Mouse (Mus musculus) kidney, embryonic 16.5 days (tissue): ENCODE results near the gene Lsr. TPM values are rescaled to one million over a fixed set of nuclear protein-coding genes. Genes with fewer than 3 reads are reported as not detected.
A peak's percentile ranks its signal among the peaks of the same experiment; 100 is the strongest.
"Not testable (repeated sequence)": the region's sequence is repeated elsewhere in the genome, so short reads cannot be mapped to it uniquely, and the experiment has no call there.

Experiments used
- ATAC-seq: fragments of 200-750 bp; cut with Nextera tagmentation; 2 replicates; pipeline ENCODE4 v1.8.0; 2017; ENCODE audit warnings: moderate TSS enrichment; ENCODE audit not compliant: low FRiP score, low TSS enrichment
- H3K27ac ChIP-seq: fragments of 300-500 bp; sonication (generic); 2 replicates; pipeline ENCODE4 v1.5.1; 2014; ENCODE audit warnings: low read length
- H3K27me3 ChIP-seq: fragments of 300-500 bp; sonication (generic); 2 replicates; pipeline ENCODE4 v1.6.1; 2014; ENCODE audit warnings: low read length, control low read depth, mixed read lengths; ENCODE audit not compliant: insufficient read depth
- H3K36me3 ChIP-seq: fragments of 300-500 bp; sonication (generic); 2 replicates; pipeline ENCODE4 v1.6.1; 2014; ENCODE audit warnings: low read length, control low read depth, mixed read lengths; ENCODE audit not compliant: insufficient read depth
- H3K4me1 ChIP-seq: fragments of 300-500 bp; sonication (generic); 2 replicates; pipeline ENCODE4 v1.6.1; 2014; ENCODE audit warnings: low read length, control low read depth, mixed read lengths; ENCODE audit not compliant: insufficient read depth
- H3K4me2 ChIP-seq: fragments of 300-500 bp; sonication (generic); replicated peaks from 2 replicates; pipeline ENCODE4 v1.6.1; 2014; ENCODE audit warnings: low read depth, low read length
- H3K4me3 ChIP-seq: fragments of 300-500 bp; sonication (generic); 2 replicates; pipeline ENCODE4 v1.5.1; 2014; ENCODE audit warnings: mild to moderate bottlenecking, low read length
- H3K9ac ChIP-seq: fragments of 300-500 bp; sonication (generic); replicated peaks from 2 replicates; pipeline ENCODE4 v1.6.1; 2014; ENCODE audit warnings: low read length
- H3K9me3 ChIP-seq: fragments of 300-500 bp; sonication (generic); 2 replicates; pipeline ENCODE4 v1.6.1; 2016; ENCODE audit warnings: low read length, control low read depth
- WGBS: fragments of 180-500 bp; shearing (Covaris S2); extraction: QIAGEN DNeasy Blood & Tissue Kit; methylation state at CpG from one replicate; pipeline ENCODE4 v1.1.7; 2014; 5-methylcytosine and 5-hydroxymethylcytosine counted together
- polyA plus RNA-seq: library from polyadenylated mRNA; unstranded; fragments of >200 nt; fragmentation: Nextera tagmentation; extraction: Ambion mirVana; gene quantifications from 2 replicates; pipeline ENCODE4 v1.2.1, GENCODE M21; 2015

Lsr gene
- polyA plus RNA-seq, 1 experiment from 2014 or later: 73.5 TPM

- 0% methylated on average over 31 of the region's 49 CpGs for WGBS
- Histone ChIP-seq H3K9me3 (no peaks in the 10 kb centered on the region), H3K4me1 (peaks cover 22% of the 10 kb centered on the region)
Observed at GRCm38 (mm10) chr7:30956357-30956751, 16.9 kb downstream of the Lsr start.

GRCm38 (mm10) chr7:30955584-30956356 is 17.5 kb downstream of the Lsr start:
- Histone ChIP-seq H3K27me3 (no peaks in the 10 kb centered on the region), H3K4me2 (peak overlapping the region; percentile 84), H3K4me1 (peaks cover 22% of the 10 kb centered on the region), H3K4me3 (peak overlapping the region; percentile 74), H3K9ac (peak overlapping the region; percentile 93), H3K27ac (peak overlapping the region; percentile 98), H3K36me3 (peaks cover 43% of the 10 kb centered on the region), H3K9me3 (no peaks in the 10 kb centered on the region)
- under 1% methylated on average over 57 of the region's 64 CpGs for WGBS
- ATAC-seq: peak; percentile 87

More at GRCm38 (mm10) chr7:30956357-30956751, 16.9 kb downstream of the Lsr start:
- Histone ChIP-seq H3K36me3 (peaks cover 41% of the 10 kb centered on the region), H3K27ac (peak overlapping the region; percentile 98), H3K9ac (peak overlapping the region; percentile 93), H3K4me2 (peak overlapping the region; percentile 84), H3K27me3 (no peaks in the 10 kb centered on the region), H3K4me3 (peak overlapping the region; percentile 74)
- ATAC-seq: peak; percentile 46

GRCm38 (mm10) chr7:30954971-30955520 is 18.2 kb downstream of the Lsr start:
- Histone ChIP-seq H3K36me3 (peaks cover 50% of the 10 kb centered on the region), H3K4me1 (peaks cover 22% of the 10 kb centered on the region), H3K9ac (peak overlapping the region; percentile 93; the same call in 1 of the 2 replicates), H3K27ac (no peak overlapping the region), H3K4me2 (peak overlapping the region; percentile 84), H3K9me3 (no peaks in the 10 kb centered on the region), H3K4me3 (peak overlapping the region; percentile 74), H3K27me3 (no peaks in the 10 kb centered on the region)
- 82% methylated on average over 12 of the region's 12 CpGs for WGBS
- ATAC-seq: no peak

GRCm38 (mm10) chr7:30954036-30954435 is 19.2 kb downstream of the Lsr start:
- Histone ChIP-seq H3K27me3 (no peaks in the 10 kb centered on the region), H3K4me3 (no peak overlapping the region), H3K27ac (no peak overlapping the region), H3K4me1 (peaks cover 22% of the 10 kb centered on the region), H3K4me2 (no peak overlapping the region), H3K9me3 (no peaks in the 10 kb centered on the region), H3K9ac (no peak overlapping the region), H3K36me3 (peaks cover 54% of the 10 kb centered on the region)
- WGBS: 90% methylated on average over 3 of the region's 3 CpGs
- ATAC-seq: no peak

GRCm38 (mm10) chr7:30953459-30953858 is 19.8 kb downstream of the Lsr start:
- no peak for ATAC-seq
- no peaks in the 10 kb centered on the region for H3K9me3 ChIP-seq

GRCm38 (mm10) chr7:30952441-30953265 is 20.6 kb downstream of the Lsr start:
- Histone ChIP-seq H3K4me3 (no peak overlapping the region), H3K9ac (no peak overlapping the region), H3K4me1 (peaks cover 10% of the 10 kb centered on the region), H3K36me3 (peaks cover 50% of the 10 kb centered on the region), H3K9me3 (no peaks in the 10 kb centered on the region), H3K27me3 (no peaks in the 10 kb centered on the region), H3K4me2 (no peak overlapping the region), H3K27ac (no peak overlapping the region)
- WGBS: 94% methylated on average over 16 of the region's 16 CpGs
- no peak for ATAC-seq

More at GRCm38 (mm10) chr7:30953459-30953858, 19.8 kb downstream of the Lsr start:
- Histone ChIP-seq H3K36me3 (peaks cover 52% of the 10 kb centered on the region), H3K9ac (no peak overlapping the region), H3K27me3 (no peaks in the 10 kb centered on the region), H3K4me1 (peaks cover 18% of the 10 kb centered on the region), H3K4me2 (no peak overlapping the region), H3K27ac (no peak overlapping the region), H3K4me3 (no peak overlapping the region)
- WGBS: 79% methylated on average over 6 of the region's 6 CpGs

- WGBS: 79% methylated on average over 3 of the region's 3 CpGs
- H3K9ac ChIP-seq, H3K4me2 ChIP-seq, H3K27ac ChIP-seq, H3K4me1 ChIP-seq, ATAC-seq, H3K9me3 ChIP-seq, H3K27me3 ChIP-seq, H3K4me3 ChIP-seq: not testable (repeated sequence)
- peaks cover 55% of the 10 kb centered on the region for H3K36me3 ChIP-seq
Observed at GRCm38 (mm10) chr7:30949902-30950301, 23.4 kb downstream of the Lsr start.

GRCm38 (mm10) chr7:30945876-30946275 is 27.4 kb downstream of the Lsr start:
- Histone ChIP-seq H3K9me3 (no peaks in the 10 kb centered on the region), H3K27ac (no peak overlapping the region), H3K9ac (no peak overlapping the region), H3K36me3 (peaks cover 26% of the 10 kb centered on the region), H3K4me3 (no peak overlapping the region), H3K4me2 (no peak overlapping the region), H3K4me1 (no peaks in the 10 kb centered on the region), H3K27me3 (no peaks in the 10 kb centered on the region)
- ATAC-seq: no peak
- 94% methylated on average over 7 of the region's 7 CpGs for WGBS

GRCm38 (mm10) chr7:30945466-30945865 is 27.8 kb downstream of the Lsr start:
- H3K9ac ChIP-seq, H3K27ac ChIP-seq, H3K4me3 ChIP-seq, ATAC-seq, H3K27me3 ChIP-seq, H3K9me3 ChIP-seq, H3K4me1 ChIP-seq, H3K4me2 ChIP-seq: not testable (repeated sequence)
- 87% methylated on average over 7 of the region's 7 CpGs for WGBS
- H3K36me3 ChIP-seq: peaks cover 22% of the 10 kb centered on the region
